Mouse (Mus musculus): ENCODE measurements around the gene Adgre5. TPM values are rescaled to one million over a fixed set of nuclear protein-coding genes. Genes with fewer than 3 reads are reported as not detected.

The Adgre5 gene
- 43.1 and 45.8 TPM in 2 replicates for polyA plus RNA-seq (2014; fragmentation: Nextera tagmentation; extraction: Ambion mirVana)

- Histone ChIP-seq H3K4me1 (ENCODE audit: control insufficient read depth, insufficient read depth, low read length) (peaks cover 26% of the 10 kb centered on the region), H3K4me3 (ENCODE audit: low read depth, low read length) (peak within 1 kb of the TSS; percentile 60), H3K4me2 (ENCODE audit: low read depth, low read length) (peak within 1 kb of the TSS; percentile 93), H3K36me3 (ENCODE audit: control insufficient read depth, insufficient read depth, low read length) (no peaks in the 10 kb centered on the region), H3K9me3 (ENCODE audit: control insufficient read depth, low read length) (no peaks in the 10 kb centered on the region), H3K27ac (replicated peaks; ENCODE audit: low read depth, low read length) (peak within 1 kb of the TSS; percentile 70), H3K9ac (ENCODE audit: low read depth, low read length) (peak within 1 kb of the TSS; percentile 75), H3K27me3 (replicated peaks; ENCODE audit: control insufficient read depth, insufficient read depth, low read length) (no peaks in the 10 kb centered on the region)
- peak; percentile 73 for DNase-seq (ENCODE audit: low spot score)
- WGBS, result 2% methylated on average over 41 of the region's 56 CpGs
- peak; percentile 64 for ATAC-seq (ENCODE audit: low read depth)
Measured at GRCm38 (mm10) chr8:83740976-83741741, at the start of gene Adgre5. Adgre5 (minus strand) TSS chr8:83741326.

DNA sequence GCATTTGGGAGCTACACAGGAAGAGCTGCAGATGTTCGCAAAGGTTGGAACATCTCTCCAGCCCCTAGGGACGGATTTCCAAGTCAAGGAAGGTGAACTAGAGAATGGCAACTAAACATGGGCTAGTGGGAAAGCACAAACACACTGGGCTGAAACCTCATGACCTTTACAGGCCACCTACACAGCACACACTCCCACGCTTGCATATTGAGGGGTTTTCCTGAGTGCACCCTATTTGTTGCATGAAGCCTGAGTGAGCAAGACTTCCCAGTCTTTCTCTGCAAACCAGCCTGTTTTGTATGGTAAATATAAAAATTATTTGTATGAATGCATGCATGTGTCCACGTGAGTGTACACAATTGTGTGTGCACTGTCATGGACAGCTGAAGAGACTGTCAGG is 48.7 kb upstream of the Adgre5 start:
- WGBS, result 66% methylated on average over 4 of the region's 4 CpGs
- no peak for DNase-seq (ENCODE audit: low spot score)
- H3K27ac ChIP-seq (replicated peaks; ENCODE audit: low read depth, low read length), result no peak overlapping the region

GRCm38 (mm10) chr8:83785046-83785445 is 43.9 kb upstream of the Adgre5 start:
- Histone ChIP-seq H3K9me3 (ENCODE audit: control insufficient read depth, low read length) (no peaks in the 10 kb centered on the region), H3K36me3 (ENCODE audit: control insufficient read depth, insufficient read depth, low read length) (no peaks in the 10 kb centered on the region), H3K4me3 (ENCODE audit: low read depth, low read length) (no peak overlapping the region), H3K27ac (replicated peaks; ENCODE audit: low read depth, low read length) (peak overlapping the region; percentile 58; the same call in 1 of the 2 replicates), H3K4me2 (ENCODE audit: low read depth, low read length) (no peak overlapping the region), H3K9ac (ENCODE audit: low read depth, low read length) (peak overlapping the region; percentile 31; the same call in 1 of the 2 replicates), H3K27me3 (replicated peaks; ENCODE audit: control insufficient read depth, insufficient read depth, low read length) (no peaks in the 10 kb centered on the region), H3K4me1 (ENCODE audit: control insufficient read depth, insufficient read depth, low read length) (peaks cover 12% of the 10 kb centered on the region; the same call in 1 of the 2 replicates)
- peak; percentile 58 for DNase-seq (ENCODE audit: low spot score)
- ATAC-seq (ENCODE audit: low read depth), result peak; percentile 20; the same call in 1 of the 2 replicates
- 37% methylated on average over 10 of the region's 10 CpGs for WGBS

More for the DNA sequence above, 48.7 kb upstream of the Adgre5 start:
- H3K4me3 ChIP-seq (ENCODE audit: low read depth, low read length), result no peak overlapping the region
- no peaks in the 10 kb centered on the region for H3K27me3 ChIP-seq (replicated peaks; ENCODE audit: control insufficient read depth, insufficient read depth, low read length)
- H3K4me1 ChIP-seq (ENCODE audit: control insufficient read depth, insufficient read depth, low read length), result peaks cover 3% of the 10 kb centered on the region; the same call in 1 of the 2 replicates
- no peak overlapping the region for H3K4me2 ChIP-seq (ENCODE audit: low read depth, low read length)
- no peaks in the 10 kb centered on the region for H3K36me3 ChIP-seq (ENCODE audit: control insufficient read depth, insufficient read depth, low read length)
- ATAC-seq (ENCODE audit: low read depth), result no peak
- no peaks in the 10 kb centered on the region for H3K9me3 ChIP-seq (ENCODE audit: control insufficient read depth, low read length)
- no peak overlapping the region for H3K9ac ChIP-seq (ENCODE audit: low read depth, low read length)

DNA sequence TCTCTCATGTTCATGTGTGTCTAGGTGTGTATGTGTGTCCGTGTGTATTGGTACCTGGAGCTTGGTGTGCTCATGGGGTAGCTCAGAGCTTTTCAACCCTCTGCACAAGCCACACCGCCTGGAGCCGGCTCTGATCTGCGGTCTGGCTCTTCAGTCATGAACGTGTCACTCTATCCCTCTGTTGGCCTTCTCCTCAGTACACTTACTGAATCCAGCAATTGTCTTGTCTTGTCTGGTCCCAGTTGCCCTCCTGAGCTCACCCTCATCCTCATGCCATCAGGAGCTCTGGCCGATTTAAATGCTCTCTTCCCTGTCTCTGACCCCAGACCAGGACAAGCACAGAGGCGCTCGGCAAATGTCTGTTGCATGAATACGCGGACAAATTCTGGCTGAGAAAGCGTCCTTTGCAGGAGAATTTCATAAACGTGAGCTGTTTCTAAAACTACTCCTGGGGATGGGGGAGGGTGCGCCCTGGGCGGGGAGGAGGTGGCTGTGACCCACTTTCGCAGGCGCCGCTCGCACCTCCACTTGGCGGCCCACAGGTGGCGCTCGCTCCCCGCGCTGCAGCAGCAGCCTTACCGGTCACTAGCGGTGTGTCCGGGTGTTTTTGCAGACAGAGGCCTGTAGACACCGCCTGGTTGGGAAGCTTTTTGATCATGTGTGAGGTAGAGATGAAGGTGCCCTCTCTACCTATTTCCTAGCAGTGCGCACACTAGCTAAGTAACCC is 41.9 kb upstream of the Adgre5 start:
- H3K9ac ChIP-seq (ENCODE audit: low read depth, low read length), result peak overlapping the region; percentile 53
- no peaks in the 10 kb centered on the region for H3K36me3 ChIP-seq (ENCODE audit: control insufficient read depth, insufficient read depth, low read length)
- no peaks in the 10 kb centered on the region for H3K9me3 ChIP-seq (ENCODE audit: control insufficient read depth, low read length)
- WGBS, result 13% methylated on average over 28 of the region's 28 CpGs
- ATAC-seq (ENCODE audit: low read depth) (peak; percentile 73), DNase-seq (ENCODE audit: low spot score) (peak; percentile 72)
- H3K4me3 ChIP-seq (ENCODE audit: low read depth, low read length), result no peak overlapping the region
- H3K27ac ChIP-seq (replicated peaks; ENCODE audit: low read depth, low read length), result no peak overlapping the region
- peak overlapping the region; percentile 41 for H3K4me2 ChIP-seq (ENCODE audit: low read depth, low read length)
- no peaks in the 10 kb centered on the region for H3K27me3 ChIP-seq (replicated peaks; ENCODE audit: control insufficient read depth, insufficient read depth, low read length)
- H3K4me1 ChIP-seq (ENCODE audit: control insufficient read depth, insufficient read depth, low read length), result peaks cover 12% of the 10 kb centered on the region; the same call in 1 of the 2 replicates

DNA sequence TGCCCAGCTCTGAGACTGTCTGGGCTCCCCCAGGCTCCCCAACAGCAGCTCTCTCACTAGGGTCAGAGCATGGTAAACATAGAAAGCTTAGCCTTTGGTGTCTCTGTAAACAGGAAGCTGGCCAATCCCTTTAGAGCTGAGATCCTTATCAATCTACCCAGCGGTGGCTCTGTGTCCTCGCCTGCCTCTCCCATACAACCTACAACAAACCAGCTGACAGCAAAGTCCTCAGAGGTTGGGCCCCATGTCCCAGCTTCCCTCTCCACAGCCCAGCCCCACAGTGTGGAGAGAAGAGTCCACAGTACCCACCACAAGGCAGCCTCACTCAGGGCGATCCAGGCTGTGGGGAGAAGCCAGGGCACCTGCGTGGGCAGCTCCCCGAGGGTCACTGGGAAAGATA is 38.5 kb upstream of the Adgre5 start:
- DNase-seq (ENCODE audit: low spot score), result no peak
- Histone ChIP-seq H3K4me3 (ENCODE audit: low read depth, low read length) (no peak overlapping the region), H3K27me3 (replicated peaks; ENCODE audit: control insufficient read depth, insufficient read depth, low read length) (no peaks in the 10 kb centered on the region), H3K27ac (replicated peaks; ENCODE audit: low read depth, low read length) (no peak overlapping the region), H3K4me2 (ENCODE audit: low read depth, low read length) (no peak overlapping the region), H3K9ac (ENCODE audit: low read depth, low read length) (no peak overlapping the region), H3K4me1 (ENCODE audit: control insufficient read depth, insufficient read depth, low read length) (peaks cover 6% of the 10 kb centered on the region; the same call in 1 of the 2 replicates), H3K36me3 (ENCODE audit: control insufficient read depth, insufficient read depth, low read length) (no peaks in the 10 kb centered on the region), H3K9me3 (ENCODE audit: control insufficient read depth, low read length) (no peaks in the 10 kb centered on the region)
- no peak for ATAC-seq (ENCODE audit: low read depth)
- 55% methylated on average over 5 of the region's 5 CpGs for WGBS

DNA sequence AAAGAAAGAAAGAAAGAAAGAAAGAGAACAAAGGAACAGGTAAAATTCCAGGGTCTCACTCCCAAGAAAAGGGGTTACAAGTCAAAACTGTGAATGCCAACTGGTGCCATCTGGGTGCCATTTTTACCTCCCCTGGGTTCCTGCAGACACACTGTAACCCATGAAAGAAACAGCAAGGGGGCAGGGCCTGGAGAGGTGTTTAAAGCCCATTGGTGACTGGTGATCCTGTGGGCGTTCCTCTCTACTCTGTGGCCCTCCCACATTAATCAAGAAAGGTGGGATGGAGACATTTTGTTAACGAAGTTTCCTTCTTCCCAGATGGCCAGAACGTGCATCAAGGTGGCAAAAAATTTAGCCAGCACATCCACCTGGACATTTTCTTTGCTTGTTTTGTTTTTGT is 36.9 kb upstream of the Adgre5 start:
- WGBS, result 77% methylated on average over 3 of the region's 3 CpGs
- 0 out of 2 replicates have a peak, but pooled peaks cover 2% of the 10 kb centered on the region for H3K4me1 ChIP-seq (ENCODE audit: control insufficient read depth, insufficient read depth, low read length)
- H3K9me3 ChIP-seq (ENCODE audit: control insufficient read depth, low read length), result no peaks in the 10 kb centered on the region

GRCm38 (mm10) chr8:83776632-83777031 is 35.5 kb upstream of the Adgre5 start:
- H3K4me2 ChIP-seq (ENCODE audit: low read depth, low read length), result no peak overlapping the region
- WGBS, result 44% methylated on average over 4 of the region's 4 CpGs
- H3K9ac ChIP-seq (ENCODE audit: low read depth, low read length), result no peak overlapping the region
- no peaks in the 10 kb centered on the region for H3K27me3 ChIP-seq (replicated peaks; ENCODE audit: control insufficient read depth, insufficient read depth, low read length)
- H3K27ac ChIP-seq (replicated peaks; ENCODE audit: low read depth, low read length), result no peak overlapping the region
- H3K36me3 ChIP-seq (ENCODE audit: control insufficient read depth, insufficient read depth, low read length), result no peaks in the 10 kb centered on the region
- H3K4me3 ChIP-seq (ENCODE audit: low read depth, low read length), result no peak overlapping the region
- DNase-seq (ENCODE audit: low spot score) (no peak), ATAC-seq (ENCODE audit: low read depth) (no peak)
- peaks cover 5% of the 10 kb centered on the region for H3K4me1 ChIP-seq (ENCODE audit: control insufficient read depth, insufficient read depth, low read length)
- H3K9me3 ChIP-seq (ENCODE audit: control insufficient read depth, low read length), result no peaks in the 10 kb centered on the region

More for the DNA sequence above, 36.9 kb upstream of the Adgre5 start:
- ATAC-seq (ENCODE audit: low read depth) (no peak), DNase-seq (ENCODE audit: low spot score) (no peak)
- H3K4me3 ChIP-seq (ENCODE audit: low read depth, low read length), result no peak overlapping the region
- H3K36me3 ChIP-seq (ENCODE audit: control insufficient read depth, insufficient read depth, low read length), result no peaks in the 10 kb centered on the region
- H3K4me2 ChIP-seq (ENCODE audit: low read depth, low read length), result no peak overlapping the region
- H3K27me3 ChIP-seq (replicated peaks; ENCODE audit: control insufficient read depth, insufficient read depth, low read length), result no peaks in the 10 kb centered on the region
- H3K9ac ChIP-seq (ENCODE audit: low read depth, low read length), result no peak overlapping the region
- H3K27ac ChIP-seq (replicated peaks; ENCODE audit: low read depth, low read length), result no peak overlapping the region

DNA sequence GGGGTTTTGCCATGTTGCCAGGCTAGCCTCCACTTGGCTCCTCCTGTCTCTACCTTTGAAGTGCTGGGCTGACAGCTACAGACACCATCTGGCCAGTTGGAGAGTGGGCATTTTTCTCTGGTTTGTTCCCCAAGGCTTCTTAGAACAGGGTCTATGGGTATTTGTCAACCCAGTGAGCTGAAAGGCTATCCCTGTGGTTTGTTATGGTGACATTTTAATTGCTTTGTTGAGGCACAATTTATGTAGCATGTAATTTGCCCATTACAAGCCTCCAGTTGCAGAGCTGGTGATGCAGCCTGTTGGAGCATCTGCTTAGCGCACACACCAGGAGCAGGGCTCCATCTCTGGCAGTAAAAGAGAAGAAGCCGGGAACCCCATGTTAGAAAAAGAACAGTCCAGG is 33.1 kb upstream of the Adgre5 start:
- peaks cover 5% of the 10 kb centered on the region for H3K4me1 ChIP-seq (ENCODE audit: control insufficient read depth, insufficient read depth, low read length)

More for the DNA sequence above, 33.1 kb upstream of the Adgre5 start:
- H3K9ac ChIP-seq (ENCODE audit: low read depth, low read length), result no peak overlapping the region
- H3K4me3 ChIP-seq (ENCODE audit: low read depth, low read length), result no peak overlapping the region
- H3K4me2 ChIP-seq (ENCODE audit: low read depth, low read length), result no peak overlapping the region
- WGBS, result 78% methylated on average over 2 of the region's 2 CpGs
- DNase-seq (ENCODE audit: low spot score) (no peak), ATAC-seq (ENCODE audit: low read depth) (no peak)
- H3K9me3 ChIP-seq (ENCODE audit: control insufficient read depth, low read length), result no peaks in the 10 kb centered on the region
- H3K36me3 ChIP-seq (ENCODE audit: control insufficient read depth, insufficient read depth, low read length), result no peaks in the 10 kb centered on the region
- H3K27me3 ChIP-seq (replicated peaks; ENCODE audit: control insufficient read depth, insufficient read depth, low read length), result no peaks in the 10 kb centered on the region
- no peak overlapping the region for H3K27ac ChIP-seq (replicated peaks; ENCODE audit: low read depth, low read length)
